Mouse (Mus musculus) intestine, postnatal 0 days (tissue): Measurements from ENCODE around the gene Dpt. TPM values are rescaled to one million over a fixed set of nuclear protein-coding genes. Genes with fewer than 3 reads are reported as not detected.

ENCODE experiments used
- ATAC-seq: fragments of 200-750 bp; cut with Nextera tagmentation; 2 replicates; pipeline ENCODE4 v1.8.0; 2017; ENCODE audit warnings: mild to moderate bottlenecking, moderate TSS enrichment, moderate library complexity
- H3K27ac ChIP-seq: fragments of 300-500 bp; sonication (generic); 2 replicates; pipeline ENCODE4 v1.5.1; 2014; ENCODE audit warnings: mild to moderate bottlenecking, low read depth, low read length, moderate library complexity
- H3K27me3 ChIP-seq: fragments of 300-500 bp; sonication (generic); replicated peaks from 2 replicates; pipeline ENCODE4 v1.6.1; 2014; ENCODE audit warnings: low read length, mixed read lengths; ENCODE audit not compliant: control insufficient read depth, insufficient read depth
- H3K36me3 ChIP-seq: fragments of 300-500 bp; sonication (generic); 2 replicates; pipeline ENCODE4 v1.6.1; 2014; ENCODE audit warnings: mild to moderate bottlenecking, moderate library complexity; ENCODE audit not compliant: control insufficient read depth, insufficient read depth
- H3K4me1 ChIP-seq: fragments of 300-500 bp; sonication (generic); replicated peaks from 2 replicates; pipeline ENCODE4 v1.6.1; 2014; ENCODE audit warnings: antibody characterized with exemption, low read length, mixed read lengths; ENCODE audit not compliant: control insufficient read depth, insufficient read depth
- H3K4me2 ChIP-seq: fragments of 300-500 bp; sonication (generic); replicated peaks from 2 replicates; pipeline ENCODE4 v1.6.1; 2014; ENCODE audit warnings: low read depth, mild to moderate bottlenecking, moderate library complexity
- H3K4me3 ChIP-seq: fragments of 300-500 bp; sonication (generic); 2 replicates; pipeline ENCODE4 v1.5.1; 2014; ENCODE audit warnings: low read depth, low read length
- H3K9ac ChIP-seq: fragments of 300-500 bp; sonication (generic); 2 replicates; pipeline ENCODE4 v1.6.1; 2014; ENCODE audit warnings: mild to moderate bottlenecking, low read depth, low read length
- H3K9me3 ChIP-seq: fragments of 300-500 bp; sonication (generic); 2 replicates; pipeline ENCODE4 v1.6.1; 2016; ENCODE audit warnings: mixed run types; ENCODE audit not compliant: control insufficient read depth
- CTCF ChIP-seq: sonication (generic); IDR thresholded peaks from 2 replicates; pipeline ENCODE4 v1.5.1; 2016; ENCODE audit warnings: low read depth, mild to moderate bottlenecking, control low read depth, antibody characterized with exemption, moderate library complexity
- WGBS: fragments of 180-500 bp; shearing (Covaris S2); extraction: QIAGEN DNeasy Blood & Tissue Kit; methylation state at CpG from one replicate; pipeline ENCODE4 v1.1.7; 2014; 5-methylcytosine and 5-hydroxymethylcytosine counted together
- polyA plus RNA-seq: library from polyadenylated mRNA; unstranded; fragments of >200 nt; fragmentation: Nextera tagmentation; extraction: Ambion mirVana; gene quantifications from 2 replicates; pipeline ENCODE4 v1.2.1, GENCODE M21; 2015

Dpt gene
- polyA plus RNA-seq, 1 experiment from 2014 or later, result 22.6 TPM

DNA sequence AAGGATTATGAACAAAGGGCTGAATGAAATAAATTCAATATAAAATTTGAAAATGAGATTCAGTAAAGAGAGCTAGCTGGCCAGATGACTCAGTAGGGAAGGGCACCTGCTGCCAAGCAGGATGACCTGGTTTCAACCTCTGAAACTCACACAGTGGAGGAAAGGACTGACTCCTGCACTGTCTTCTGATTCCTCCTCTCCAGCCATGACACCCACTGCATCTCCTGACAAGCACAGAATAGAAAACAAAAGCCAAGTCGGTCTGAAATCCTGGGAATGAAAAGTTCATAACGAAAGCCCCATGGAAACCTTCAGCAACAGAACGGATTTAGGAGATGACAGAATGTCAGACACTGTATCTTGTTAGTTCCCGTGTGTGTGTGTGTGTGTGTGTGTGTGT lies 65.1 kb downstream of the Dpt start:
- no peak for ATAC-seq
- H3K36me3 ChIP-seq, result no peaks in the 10 kb centered on the region
- no peaks in the 10 kb centered on the region for H3K9me3 ChIP-seq
- H3K9ac ChIP-seq, result no peak overlapping the region
- no peak overlapping the region for H3K4me3 ChIP-seq
- H3K4me1 ChIP-seq, result no peaks in the 10 kb centered on the region
- no peak overlapping the region for H3K27ac ChIP-seq
- H3K27me3 ChIP-seq, result no peaks in the 10 kb centered on the region
- H3K4me2 ChIP-seq, result no peak overlapping the region
- 85% methylated on average over 4 of the region's 4 CpGs for WGBS
- TF ChIP-seq CTCF, result no peak

- no peaks in the 10 kb centered on the region for H3K4me1 ChIP-seq
- ATAC-seq, result no peak
Observed at GRCm38 (mm10) chr1:164862946-164863883, 66.8 kb downstream of the Dpt start.

DNA sequence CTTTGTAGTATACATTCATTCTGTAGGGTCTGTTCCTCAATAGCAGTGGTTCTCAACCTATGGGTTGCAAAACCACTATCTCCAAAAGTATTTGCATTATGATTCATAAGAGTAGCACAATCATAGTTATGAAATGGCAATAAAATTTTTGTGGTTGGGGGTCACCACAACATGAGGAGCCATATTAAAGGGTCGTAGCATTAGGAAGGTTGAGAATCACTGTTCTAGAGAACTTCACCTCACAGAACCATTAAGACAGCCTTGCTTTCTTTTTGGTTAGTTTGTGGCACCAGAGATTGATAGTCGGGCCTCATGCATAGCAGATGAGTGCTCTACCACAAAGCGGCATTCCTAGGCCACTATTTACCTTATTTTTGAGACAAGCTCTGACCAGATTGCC lies 68.2 kb downstream of the Dpt start:
- H3K27ac ChIP-seq, result no peak overlapping the region
- no peak overlapping the region for H3K4me2 ChIP-seq
- 90% methylated on average over 3 of the region's 3 CpGs for WGBS
- H3K36me3 ChIP-seq, result no peaks in the 10 kb centered on the region
- ATAC-seq, result no peak
- TF ChIP-seq CTCF, result no peak
- no peak overlapping the region for H3K4me3 ChIP-seq
- no peak overlapping the region for H3K9ac ChIP-seq
- no peaks in the 10 kb centered on the region for H3K4me1 ChIP-seq
- no peaks in the 10 kb centered on the region for H3K9me3 ChIP-seq
- H3K27me3 ChIP-seq, result no peaks in the 10 kb centered on the region

More at GRCm38 (mm10) chr1:164862946-164863883, 66.8 kb downstream of the Dpt start:
- H3K36me3 ChIP-seq, result no peaks in the 10 kb centered on the region
- H3K4me2 ChIP-seq, result no peak overlapping the region
- no peak overlapping the region for H3K27ac ChIP-seq
- no peak overlapping the region for H3K4me3 ChIP-seq
- 78% methylated on average over 12 of the region's 12 CpGs for WGBS
- H3K9ac ChIP-seq, result no peak overlapping the region
- no peak for TF ChIP-seq CTCF
- H3K9me3 ChIP-seq, result no peaks in the 10 kb centered on the region
- no peaks in the 10 kb centered on the region for H3K27me3 ChIP-seq

- H3K27ac ChIP-seq, result no peak overlapping the region
- no peak for ATAC-seq
- WGBS, result 54% methylated on average over 7 of the region's 7 CpGs
- H3K4me2 ChIP-seq, result no peak overlapping the region
- no peaks in the 10 kb centered on the region for H3K9me3 ChIP-seq
- no peaks in the 10 kb centered on the region for H3K36me3 ChIP-seq
- H3K27me3 ChIP-seq, result no peaks in the 10 kb centered on the region
- no peak overlapping the region for H3K9ac ChIP-seq
- TF ChIP-seq CTCF, result peak; percentile 62
- H3K4me3 ChIP-seq, result no peak overlapping the region
- H3K4me1 ChIP-seq, result no peaks in the 10 kb centered on the region
Observed at GRCm38 (mm10) chr1:164870694-164871093, 74.2 kb downstream of the Dpt start.

Other genes starting within 250 kb of the Dpt start
- gene Xcl1, start 138.9 kb downstream of the Dpt start, polyA plus RNA-seq, result 0.31 TPM in 1 of 2 replicates, not detected in the other